Mouse (Mus musculus) bone marrow macrophage, adult 2 months (primary cell): ENCODE results near the gene Bud13.

ENCODE experiments used
- CTCF ChIP-seq: IDR thresholded peaks from 2 replicates; pipeline ENCODE4 v1.5.1; 2012; ENCODE audit warnings: low read depth, mild to moderate bottlenecking, low read length, moderate library complexity
- POLR2A ChIP-seq: IDR thresholded peaks from 2 replicates; pipeline ENCODE4 v1.6.1; 2012; ENCODE audit warnings: mild to moderate bottlenecking, low read depth, low read length, borderline replicate concordance

GRCm38 (mm10) chr9:46327706-46328571, 45.1 kb downstream of the Bud13 start:
- TF ChIP-seq POLR2A (no peak), CTCF (no peak)
